Mouse (Mus musculus) liver, adult 10 weeks (tissue): ENCODE results near the gene Bpifa5. TPM values are rescaled to one million over a fixed set of nuclear protein-coding genes. Genes with fewer than 3 reads are reported as not detected.

Source experiments
- polyA plus RNA-seq: library from polyadenylated mRNA; stranded (reverse); fragments of 350-450 nt; fragmentation: Illumina TruSeq; extraction: RNeasy Lipid Tissue Mini Kit (QIAGEN cat#74804); gene quantifications from one replicate; pipeline ENCODE4 v1.2.3, GENCODE M21; 2014; ENCODE audit warnings: low read depth, low replicate concordance

The Bpifa5 gene
- polyA plus RNA-seq = not detected

DNA sequence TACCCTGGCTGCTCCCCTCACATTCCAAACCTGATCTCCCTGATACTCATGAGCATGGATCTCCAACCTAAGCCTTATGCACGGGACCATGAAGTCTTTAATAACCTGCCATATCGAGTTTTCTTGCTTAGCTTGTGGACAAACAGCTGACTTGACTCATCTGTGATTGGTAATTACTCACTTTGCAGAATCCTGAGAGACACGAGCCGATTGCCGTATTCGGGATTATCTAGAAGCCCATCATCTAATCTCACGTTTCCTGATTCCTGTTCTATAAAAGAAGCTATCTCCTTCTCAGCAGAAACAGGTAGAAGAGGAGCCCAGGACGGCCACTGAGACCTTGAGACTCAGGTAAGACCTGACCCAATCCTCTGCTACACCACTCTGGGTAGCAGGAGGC is at the start of gene Bpifa5:
Bpifa5 (plus strand) TSS at position 301 of the 400 bp plus-strand sequence.

DNA sequence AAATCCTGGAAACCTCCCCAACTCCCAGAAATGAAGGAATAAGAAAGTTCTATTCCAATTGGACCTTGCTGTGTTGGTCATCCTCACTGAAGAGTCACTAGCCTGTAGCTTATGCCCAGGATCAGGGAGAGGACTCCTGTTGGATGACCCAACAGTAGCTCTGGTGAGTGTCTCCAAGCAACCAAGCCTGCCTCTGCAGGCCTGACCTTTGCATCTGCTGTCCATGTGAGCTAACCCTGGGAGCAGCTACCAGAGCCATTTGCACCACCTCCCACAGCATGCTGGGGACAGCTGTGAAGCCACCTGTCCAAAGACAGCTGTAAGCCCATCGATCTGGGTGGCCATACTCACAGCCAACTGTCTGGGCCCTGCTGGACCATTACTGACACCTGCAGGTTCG is 32.3 kb upstream of the Bpifa5 start, which contains the start of gene Bpifa3:
Bpifa3 (plus strand) TSS at position 217 of the 400 bp plus-strand sequence.

DNA sequence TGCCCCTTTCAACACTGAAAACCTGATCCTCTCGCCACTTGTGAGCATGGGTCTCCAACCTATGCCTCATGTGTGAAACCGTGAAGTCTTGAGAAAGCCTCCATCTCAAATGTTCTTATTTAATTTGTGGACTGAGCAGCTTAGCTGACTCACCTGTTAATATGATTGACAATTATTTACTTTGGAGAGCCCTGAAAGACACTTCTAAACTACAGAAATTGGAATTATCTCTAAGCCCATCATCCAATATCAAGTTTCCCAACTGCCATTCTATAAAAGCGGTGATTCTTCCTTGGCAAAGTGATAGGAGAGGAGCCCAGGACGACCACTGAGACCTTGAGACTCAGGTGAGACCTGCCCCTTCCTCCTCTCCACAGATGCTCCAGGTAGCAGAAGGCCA is 19.8 kb upstream of the Bpifa5 start, which contains the start of gene Bpifa1:
Bpifa1 (plus strand) TSS at position 301 of the 400 bp plus-strand sequence.

DNA sequence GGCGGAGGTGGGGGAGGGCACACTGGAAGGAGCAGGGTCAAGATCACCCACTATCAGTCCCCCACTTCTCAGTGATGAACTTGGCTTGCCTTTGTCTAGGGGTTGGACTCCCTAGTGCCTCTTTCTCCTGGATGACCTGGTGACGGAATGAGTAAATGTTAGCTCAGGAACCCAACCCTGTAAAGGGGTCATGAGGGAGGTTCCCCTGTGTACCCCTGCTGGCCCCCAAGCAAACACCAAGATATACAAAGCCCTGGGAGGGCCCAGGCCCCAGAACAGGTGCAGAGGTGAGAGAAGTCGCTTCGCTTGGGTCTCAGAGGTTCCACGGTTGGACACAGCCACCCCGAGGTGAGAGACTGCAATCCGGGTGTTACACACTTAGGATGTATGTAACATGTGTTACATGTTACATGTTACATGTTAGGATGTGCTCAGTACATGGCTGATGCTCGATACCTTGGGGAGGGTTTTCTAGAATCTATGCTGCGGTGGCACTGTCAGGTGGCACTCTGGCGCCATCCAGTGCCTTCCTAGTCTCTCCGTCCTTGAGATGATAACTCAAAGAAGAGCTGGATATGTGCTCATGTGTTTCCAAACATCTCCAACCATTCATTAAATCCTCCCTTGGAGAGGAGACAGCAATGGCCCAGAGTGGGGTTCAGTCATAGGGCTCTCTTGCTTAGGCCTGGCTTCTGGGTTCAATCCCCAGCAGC is 28.3 kb downstream of the Bpifa5 start, which contains the start of gene Bpifb1:
Bpifb1 (plus strand) TSS at position 273 of the 713 bp plus-strand sequence.

Other genes with a start within 250 kb of the Bpifa5 start
- not detected for gene Bpifb3, start 244.4 kb upstream of the Bpifa5 start, polyA plus RNA-seq
- not detected for gene Bpifb4, start 224.4 kb upstream of the Bpifa5 start, polyA plus RNA-seq
- gene Bpifa6, start 187.7 kb upstream of the Bpifa5 start, polyA plus RNA-seq = not detected
- gene Bpifa2, start 154.3 kb upstream of the Bpifa5 start, polyA plus RNA-seq = not detected
- not detected for gene Bpifa3, start 32.3 kb upstream of the Bpifa5 start, polyA plus RNA-seq
- gene Bpifa1, start 19.7 kb upstream of the Bpifa5 start, polyA plus RNA-seq = not detected
- gene Bpifb1, start 28.2 kb downstream of the Bpifa5 start, polyA plus RNA-seq = not detected
- gene Bpifb5, start 61.1 kb downstream of the Bpifa5 start, polyA plus RNA-seq = not detected
- gene Bpifb9a, start 95.2 kb downstream of the Bpifa5 start, polyA plus RNA-seq = not detected
- not detected for gene Bpifb9b, start 144.6 kb downstream of the Bpifa5 start, polyA plus RNA-seq
- 11.8 TPM for gene Cdk5rap1, start 210.4 kb downstream of the Bpifa5 start, polyA plus RNA-seq
- gene Snta1, start 245.5 kb downstream of the Bpifa5 start, polyA plus RNA-seq = 0.53 TPM